Mouse (Mus musculus): Measurements from ENCODE around the gene Fntb.

GRCm38 (mm10) chr12:76814120-76814519, 48.7 kb downstream of the Fntb start:
- TF ChIP-seq CTCF (IDR thresholded peaks at IDR 0.05; ENCODE audit: low read depth, low read length) = no peak
- no peak for TF ChIP-seq GATA1 (IDR thresholded peaks at IDR 0.05; ENCODE audit: borderline replicate concordance, low read length)
